Mouse (Mus musculus) urinary bladder, postnatal 10 days (tissue): ENCODE measurements around the gene Zfp646.

Experiments
- DNase-seq: peaks from one replicate; pipeline ENCODE4 v3.0.0; 2022; ENCODE audit warnings: low spot score

Gene Zfp646

GRCm38 (mm10) chr7:127919290-127919689 is 43.3 kb downstream of the Zfp646 start:
- DNase-seq = no peak

- no peak for DNase-seq
Observed at GRCm38 (mm10) chr7:127921516-127921915, 45.5 kb downstream of the Zfp646 start.

- no peak for DNase-seq
Observed at GRCm38 (mm10) chr7:127922451-127923275, 46.6 kb downstream of the Zfp646 start.

GRCm38 (mm10) chr7:127923714-127924113 is 47.7 kb downstream of the Zfp646 start:
- no peak for DNase-seq

- DNase-seq = no peak
Observed at GRCm38 (mm10) chr7:127925252-127925651, 49.2 kb downstream of the Zfp646 start.

GRCm38 (mm10) chr7:127926066-127926465 is 50.0 kb downstream of the Zfp646 start:
- DNase-seq = no peak

- DNase-seq = no peak
Observed at GRCm38 (mm10) chr7:127926846-127927245, 50.8 kb downstream of the Zfp646 start.

- DNase-seq = no peak
Observed at GRCm38 (mm10) chr7:127927726-127928125, 51.7 kb downstream of the Zfp646 start.

- DNase-seq = no peak
Observed at GRCm38 (mm10) chr7:127928596-127928995, 52.6 kb downstream of the Zfp646 start.

GRCm38 (mm10) chr7:127929923-127930322 is 53.9 kb downstream of the Zfp646 start, which contains the start of gene Prss8:
Gene Prss8, minus strand, starts transcription at chr7:127930104.
- DNase-seq = no peak

- no peak for DNase-seq
Observed at GRCm38 (mm10) chr7:127930636-127931035, 54.6 kb downstream of the Zfp646 start.

- DNase-seq = no peak
Observed at GRCm38 (mm10) chr7:127931351-127932135, 55.5 kb downstream of the Zfp646 start.

GRCm38 (mm10) chr7:127932273-127933031 is 56.4 kb downstream of the Zfp646 start:
- DNase-seq = no peak

GRCm38 (mm10) chr7:127934075-127934474 is 58.1 kb downstream of the Zfp646 start:
- no peak for DNase-seq

GRCm38 (mm10) chr7:127935028-127935722 is 59.2 kb downstream of the Zfp646 start:
- peak; percentile 77 for DNase-seq
